Mouse (Mus musculus) cerebellum, adult 2 months (tissue): Measurements from ENCODE around the gene 1520401A03Rik.

Experiments
- CTCF ChIP-seq: fragments of 200-500 bp; IDR thresholded peaks from 2 replicates; pipeline ENCODE4 v1.5.1; 2011; ENCODE audit warnings: low read depth, mild to moderate bottlenecking, control low read depth, low read length, moderate library complexity, borderline replicate concordance; ENCODE audit not compliant: insufficient read depth
- POLR2A ChIP-seq: fragments of 200-500 bp; IDR thresholded peaks from 2 replicates; pipeline ENCODE4 v1.6.1; 2011; ENCODE audit warnings: low read length, control low read depth, borderline replicate concordance; ENCODE audit not compliant: insufficient read depth

DNA sequence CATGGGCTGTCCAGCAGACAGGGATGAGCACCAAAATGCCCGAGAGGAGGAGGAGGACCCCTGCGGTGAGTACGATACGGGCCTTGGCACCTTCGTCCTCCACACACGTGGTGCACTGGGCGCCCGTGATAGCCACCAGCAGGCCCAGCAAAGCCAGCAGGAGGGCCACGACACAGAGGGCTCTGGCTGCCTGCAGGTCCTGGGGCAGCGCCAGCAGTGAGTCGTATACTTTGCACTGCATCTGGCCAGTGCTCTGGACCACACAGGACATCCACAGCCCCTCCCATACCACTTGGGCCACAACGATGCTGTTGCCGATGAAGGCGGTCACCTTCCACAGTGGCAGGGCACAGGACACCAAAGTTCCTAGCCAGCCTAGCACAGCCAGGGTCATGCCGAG, 39.4 kb downstream of the 1520401A03Rik start:
- no peak for TF ChIP-seq POLR2A
- TF ChIP-seq CTCF: no peak
